Mouse (Mus musculus) E14TG2a.4 (cell line): ENCODE data around the gene Dlx2.

Experiments
- CTCF ChIP-seq: conservative IDR thresholded peaks from 2 replicates; pipeline ENCODE4 v1.5.1; 2014; ENCODE audit warnings: low read length
- POU5F1 ChIP-seq: IDR thresholded peaks from 2 replicates; pipeline ENCODE4 v1.6.1; 2014; ENCODE audit warnings: low read length, borderline replicate concordance

DNA sequence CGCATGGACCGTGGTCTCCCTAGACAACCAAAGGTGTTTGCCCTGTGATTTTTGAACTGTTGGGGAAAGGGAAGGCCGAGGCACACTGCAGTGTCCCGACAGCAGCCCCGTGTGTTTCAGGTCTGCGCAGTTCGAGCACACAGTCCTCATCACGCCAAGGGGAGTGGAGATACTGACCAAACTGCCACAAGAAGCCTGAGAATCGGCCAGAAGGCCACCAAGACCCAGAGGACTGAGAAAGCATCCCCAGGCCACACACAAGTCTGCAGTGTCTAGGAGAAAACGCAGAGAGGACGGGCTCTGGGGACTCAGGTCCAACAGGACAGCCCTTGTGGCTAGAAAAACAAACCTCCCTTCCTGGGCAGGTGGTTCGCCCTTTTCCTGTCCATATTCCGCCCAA is 21.8 kb downstream of the Dlx2 start:
- TF ChIP-seq CTCF (no peak), POU5F1 (no peak)
